Mouse (Mus musculus) CD4-positive, CD25-positive, alpha-beta regulatory T cell, adult 2 months (primary cell): ENCODE measurements at regions not wholly inside any gene's neighbourhood (a gene's known extent, or its start where the extent isn't known, plus 50 kb on each side); places are given as distances from the start of the nearest gene placed in this dataset.

Experiments
- DNase-seq: peaks from one replicate; pipeline ENCODE4 v3.0.0-alpha.2; 2012; ENCODE audit warnings: low read depth, low spot score

GRCm38 (mm10) chr17:29775836-29776235 lies 59.0 kb upstream of the Ccdc167 start:
- no peak for DNase-seq

DNA sequence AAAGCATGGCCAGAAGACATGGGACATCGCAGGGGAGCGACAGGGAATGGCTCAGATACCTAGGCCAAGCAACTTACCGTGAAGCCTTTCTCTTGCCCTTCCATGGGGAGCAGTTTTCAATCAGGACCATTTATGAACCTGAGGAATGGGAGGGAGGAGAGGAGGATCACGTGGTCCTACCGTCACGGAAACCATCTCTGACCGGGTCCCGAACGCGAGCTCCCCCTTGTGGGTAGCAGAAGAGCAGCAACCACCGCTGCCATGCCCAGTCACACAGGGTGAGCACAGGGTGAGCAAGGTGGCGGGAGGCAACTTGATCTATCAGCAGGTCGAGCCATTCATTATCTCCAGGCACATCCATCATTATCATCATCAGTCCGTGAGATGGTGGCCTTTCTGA lies 56.5 kb upstream of the Ccdc167 start:
- DNase-seq = peak; percentile 83

DNA sequence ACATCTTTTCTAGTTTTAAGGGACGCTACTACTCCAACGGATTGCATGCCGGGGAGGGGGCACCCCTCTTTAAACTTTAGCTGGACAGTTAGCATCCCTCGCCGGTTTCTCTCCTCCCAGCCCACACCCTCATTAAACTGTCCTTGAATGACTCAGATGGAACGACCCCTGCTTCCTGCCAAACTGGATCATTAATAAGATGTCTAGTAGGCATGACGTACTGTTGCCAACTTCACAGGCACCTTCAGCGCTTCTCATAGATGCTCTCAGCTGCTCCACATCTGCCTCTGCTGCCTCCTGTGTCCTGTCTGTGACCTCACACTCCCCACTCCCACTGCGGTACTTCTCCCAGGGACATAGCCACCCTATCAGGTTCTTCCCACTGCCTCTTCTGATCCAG lies 54.1 kb upstream of the Ccdc167 start:
- peak; percentile 19 for DNase-seq

GRCm38 (mm10) chr17:29769631-29770030 lies 52.8 kb upstream of the Ccdc167 start:
- DNase-seq = peak; percentile 75

DNA sequence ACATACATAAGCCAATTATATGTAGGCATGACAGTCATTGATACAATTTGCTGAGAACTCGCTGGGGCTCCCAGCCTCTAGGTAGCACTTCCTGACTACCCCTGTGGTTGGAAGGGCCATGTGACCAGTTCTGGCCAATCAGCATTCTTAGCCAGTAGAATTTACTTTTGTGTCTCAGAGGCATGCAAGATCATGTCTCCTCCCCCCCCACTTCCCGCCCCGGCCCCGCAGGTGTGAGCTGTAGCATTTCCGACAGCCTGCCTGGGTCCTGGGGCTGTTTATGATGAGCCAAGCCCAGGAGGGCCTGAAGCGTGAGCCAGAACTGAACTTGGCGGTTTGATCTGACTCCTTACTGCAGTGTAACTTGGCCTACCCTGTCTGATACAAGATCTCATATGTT lies 52.3 kb upstream of the Ccdc167 start:
- DNase-seq = peak; percentile 96

GRCm38 (mm10) chr17:29768642-29769041 lies 51.8 kb upstream of the Ccdc167 start:
- DNase-seq = no peak
